In the genomic region with DNA sequence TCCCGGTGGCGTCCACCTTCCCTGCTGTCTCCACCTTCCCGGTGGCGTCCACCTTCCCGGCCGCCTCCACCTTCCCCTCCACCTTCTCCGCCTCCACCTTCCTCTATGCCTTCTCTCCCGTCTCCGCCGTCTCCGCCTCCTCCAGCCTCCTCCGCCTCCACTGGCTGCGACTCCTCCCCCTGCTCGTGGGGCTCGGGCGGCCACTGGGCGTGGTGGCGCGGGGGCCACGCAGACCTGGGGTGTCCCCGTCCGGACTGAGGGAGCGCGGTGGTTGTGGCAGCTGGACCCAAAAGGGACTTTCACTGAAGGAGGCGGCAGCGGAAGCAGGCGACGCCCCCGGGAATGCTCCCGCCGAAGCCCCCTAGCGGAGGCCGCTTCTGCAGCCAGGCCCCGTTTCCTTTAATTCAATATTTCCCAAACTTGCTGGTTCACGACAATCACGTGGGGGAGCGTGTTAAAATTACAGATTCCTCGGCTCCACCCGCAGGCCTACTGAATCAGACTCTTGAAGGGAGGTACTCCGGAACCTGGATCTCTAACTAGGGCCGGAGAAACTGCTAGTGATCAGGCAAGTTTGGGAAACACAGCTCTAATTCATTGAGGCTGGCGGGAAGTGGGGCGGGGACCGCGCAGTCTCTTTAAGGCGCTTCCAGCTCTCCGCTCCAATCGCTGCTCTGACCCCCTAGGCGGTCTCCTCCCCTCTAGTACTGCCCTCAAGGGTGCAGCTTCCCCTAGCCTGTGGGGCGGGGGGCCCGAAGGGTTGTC, we compare ENCODE assay signal across 8 mouse cellular contexts. TPM values are rescaled to one million over a fixed set of nuclear protein-coding genes. Genes with fewer than 3 reads are reported as not detected.
DNase-seq lines count a peak whose midpoint lies in the region; ATAC-seq lines count a peak whose summit lies in the region.

A gene (minus strand): TSS at position 115 of the 765 bp plus-strand sequence.

- intact Hi-C loops in left cerebral cortex, postnatal 14 days (cut with DNase I) = loop anchor here (2.0 to 5.0 kb wide), 2 partner anchors 43 to 54 kb away; no protein-coding TSS in a partner anchor

- ATAC-seq in inflammation-experienced regulatory T-cells, adult 6 months = peak; percentile 82

- peak; percentile 74 for DNase-seq in adipocyte (ENCODE audit: low spot score)
- peak; percentile 64 for DNase-seq in embryo, embryonic 10 days (ENCODE audit: low spot score)
- DNase-seq in gastrocnemius, postnatal 10 days = peak; percentile 62
- peak; percentile 62 to 64 for DNase-seq in left cerebral cortex, postnatal 14 days (ENCODE audit: low spot score in 2 of 2)
- DNase-seq in mesoderm, embryonic 11.5 days (ENCODE audit: low read depth, low spot score) = peak; percentile 68
- DNase-seq in right cerebral cortex, postnatal 36 days (ENCODE audit: low spot score in 2 of 2) = peak; percentile 49 to 54
- peak; percentile 76 for DNase-seq in yolk sac, embryonic 10.5 days (ENCODE audit: low spot score)

RNA-seq across cellular contexts. Expression of the gene that starts here (rescaled TPM):
- under 1 TPM; 0.75 to 0.87 TPM for total RNA-seq in gastrocnemius, postnatal 10 days (2021)
- polyA plus RNA-seq in inflammation-experienced regulatory T-cells, adult 6 months (2017; shearing (Covaris generic)) = under 1 TPM in 2 of 3 experiments, not detected in 1; 0.25 to 0.51 TPM
- 10 to 100 TPM; 13.3 to 15.7 TPM for total RNA-seq in left cerebral cortex, postnatal 14 days (2021)

Comparison
In these comparisons a context has a peak if more than half of its experiments do, and no peak if none do; other contexts are left out.
1. Peak in every context shown above with its lines: DNase-seq and ATAC-seq.
2. RNA of the gene that starts here (total RNA-seq): 13.3 to 15.7 TPM in left cerebral cortex, postnatal 14 days; 0.75 to 0.87 TPM in gastrocnemius, postnatal 10 days; every median in the first group is over 4 times any median in the second.
3. Peak in DNase-seq in gastrocnemius, postnatal 10 days; RNA of the gene not detected or under 1 TPM.
4. Peak in ATAC-seq in inflammation-experienced regulatory T-cells, adult 6 months; RNA of the gene not detected or under 1 TPM.